Mouse (Mus musculus) splenic B cell, adult 2 months (primary cell): ENCODE measurements around the gene Lif.

Experiments
- DNase-seq: peaks from one replicate; pipeline ENCODE4 v3.0.0-alpha.2; 2011; ENCODE audit warnings: low read depth, low spot score
- H3K27me3 ChIP-seq: 2 replicates; pipeline ENCODE4 v1.6.1; 2012; ENCODE audit warnings: mild to moderate bottlenecking, low read length, moderate library complexity, mixed read lengths; ENCODE audit not compliant: control insufficient read depth, poor library complexity, insufficient read depth, severe bottlenecking
- H3K36me3 ChIP-seq: 2 replicates; pipeline ENCODE4 v1.6.1; 2012; ENCODE audit warnings: mild to moderate bottlenecking, low read length, moderate library complexity, mixed read lengths; ENCODE audit not compliant: control insufficient read depth, poor library complexity, insufficient read depth, severe bottlenecking

Lif gene

GRCm38 (mm10) chr11:4292888-4293247, 35.5 kb downstream of the Lif start:
- Histone ChIP-seq H3K27me3 (no peaks in the 10 kb centered on the region), H3K36me3 (no peaks in the 10 kb centered on the region)
- DNase-seq, result no peak

DNA sequence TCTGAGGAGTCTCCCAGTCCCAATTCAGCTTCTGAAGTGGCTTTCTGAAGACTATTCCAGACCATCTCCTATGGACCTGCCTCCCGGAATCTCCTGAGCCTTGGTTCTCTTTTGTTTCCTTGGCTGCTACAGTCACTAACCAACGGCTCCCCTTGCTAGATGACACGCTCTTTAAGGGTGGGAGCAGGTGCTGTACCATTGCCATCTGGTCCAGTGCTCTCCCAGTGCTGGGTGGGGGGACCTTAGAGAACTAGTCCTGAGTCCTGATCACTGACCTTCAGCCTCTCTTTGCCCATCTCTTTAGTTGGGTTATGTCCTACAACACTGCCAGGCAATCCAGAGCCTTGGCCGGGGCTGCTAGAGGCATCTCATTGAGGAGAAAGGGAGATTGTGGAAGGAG, 36.1 kb downstream of the Lif start:
- H3K36me3 ChIP-seq, result no peaks in the 10 kb centered on the region
- no peak for DNase-seq
- H3K27me3 ChIP-seq, result no peaks in the 10 kb centered on the region

GRCm38 (mm10) chr11:4294047-4294446, 36.7 kb downstream of the Lif start:
- no peaks in the 10 kb centered on the region for H3K36me3 ChIP-seq
- no peak for DNase-seq
- H3K27me3 ChIP-seq, result no peaks in the 10 kb centered on the region

GRCm38 (mm10) chr11:4294495-4295351, 37.4 kb downstream of the Lif start:
- no peaks in the 10 kb centered on the region for H3K36me3 ChIP-seq
- DNase-seq, result no peak
- H3K27me3 ChIP-seq, result no peaks in the 10 kb centered on the region

- no peak for DNase-seq
- Histone ChIP-seq H3K27me3 (no peaks in the 10 kb centered on the region), H3K36me3 (no peaks in the 10 kb centered on the region)
Measured at GRCm38 (mm10) chr11:4296610-4297275, 39.4 kb downstream of the Lif start.

DNA sequence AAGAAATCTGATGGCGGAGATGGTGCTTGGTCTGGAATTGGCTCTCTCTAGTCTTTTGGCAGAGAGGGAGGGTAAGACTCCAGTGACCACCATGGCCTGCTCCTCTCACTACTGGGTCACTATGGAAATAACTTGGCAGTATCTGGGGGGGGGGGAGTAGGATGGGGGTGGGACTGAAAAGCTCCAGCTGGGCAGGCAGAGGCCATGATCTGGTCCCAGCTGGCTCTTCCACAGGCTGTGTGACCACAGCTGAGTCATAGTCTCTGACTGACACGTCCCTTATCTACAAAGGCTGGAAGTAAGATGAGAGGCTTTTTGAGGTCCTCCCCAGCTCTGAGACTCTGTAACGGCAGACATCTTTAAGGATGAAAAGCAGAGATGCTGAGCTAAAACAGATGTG, 40.4 kb downstream of the Lif start:
- Histone ChIP-seq H3K36me3 (no peaks in the 10 kb centered on the region), H3K27me3 (no peaks in the 10 kb centered on the region)
- DNase-seq, result no peak

DNA sequence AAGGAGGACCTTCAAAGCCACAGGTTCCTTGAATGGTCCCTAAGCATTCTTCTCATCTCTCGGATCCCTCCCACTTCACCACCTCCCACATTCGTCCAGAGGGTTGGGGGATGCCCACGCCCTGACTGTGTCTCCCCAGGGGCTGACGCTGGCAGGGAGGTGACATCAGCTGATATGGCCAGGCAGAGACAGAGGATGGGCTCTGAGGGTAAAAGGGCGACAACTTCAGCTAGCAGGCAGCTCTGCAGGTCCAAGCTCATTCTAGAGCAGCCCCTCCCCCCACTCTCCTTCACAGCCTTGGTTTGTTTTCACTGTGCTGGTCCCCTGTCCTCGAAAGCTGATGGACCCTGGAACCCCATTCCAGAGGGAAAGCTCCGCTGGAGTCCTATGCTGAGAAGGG, 41.3 kb downstream of the Lif start:
- no peak for DNase-seq
- Histone ChIP-seq H3K36me3 (no peaks in the 10 kb centered on the region), H3K27me3 (no peaks in the 10 kb centered on the region)

DNA sequence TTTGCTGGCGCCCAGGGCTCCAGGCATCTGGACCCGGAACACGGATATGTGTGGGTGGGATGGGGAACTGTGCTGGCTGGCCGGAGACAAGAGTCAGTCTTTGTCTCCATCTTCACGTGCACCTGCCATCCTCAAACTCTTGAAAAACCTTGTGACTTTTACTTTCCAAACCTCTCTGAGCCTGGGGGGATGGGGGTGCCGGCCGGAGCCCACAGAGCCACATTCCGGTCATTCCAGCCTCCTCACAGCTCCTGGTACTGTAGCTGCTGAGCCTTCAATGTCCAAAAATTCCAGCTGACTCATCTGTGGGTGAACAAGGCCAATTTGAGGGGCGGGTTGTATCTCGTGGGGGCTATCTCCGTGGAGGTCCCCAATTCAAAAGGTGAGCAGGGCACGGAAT, 41.8 kb downstream of the Lif start:
- Histone ChIP-seq H3K36me3 (no peaks in the 10 kb centered on the region), H3K27me3 (no peaks in the 10 kb centered on the region)
- no peak for DNase-seq

- Histone ChIP-seq H3K27me3 (no peaks in the 10 kb centered on the region), H3K36me3 (no peaks in the 10 kb centered on the region)
- no peak for DNase-seq
Measured at GRCm38 (mm10) chr11:4299735-4300474, 42.5 kb downstream of the Lif start.

DNA sequence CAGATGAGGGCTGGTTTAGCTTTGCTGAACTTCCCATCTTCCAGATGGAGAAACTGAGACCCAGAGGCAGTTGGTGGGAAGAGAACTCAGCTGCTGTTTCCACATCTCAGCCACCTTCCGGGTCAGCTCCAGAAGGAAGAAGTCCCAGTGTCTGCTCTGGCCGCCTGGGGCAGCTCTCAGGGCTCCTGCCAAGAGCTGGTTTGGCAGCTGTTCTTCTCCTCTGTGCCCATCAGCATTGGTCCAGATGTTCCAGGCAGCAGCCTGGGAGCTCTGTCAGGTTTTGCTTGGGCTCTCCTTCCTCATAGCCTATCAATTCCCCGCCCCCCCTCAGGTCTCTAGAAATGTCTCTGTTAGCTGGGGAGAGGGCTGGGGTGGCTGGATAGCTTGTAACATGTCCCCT, 43.3 kb downstream of the Lif start:
- no peak for DNase-seq
- H3K27me3 ChIP-seq, result no peaks in the 10 kb centered on the region
- no peaks in the 10 kb centered on the region for H3K36me3 ChIP-seq

DNA sequence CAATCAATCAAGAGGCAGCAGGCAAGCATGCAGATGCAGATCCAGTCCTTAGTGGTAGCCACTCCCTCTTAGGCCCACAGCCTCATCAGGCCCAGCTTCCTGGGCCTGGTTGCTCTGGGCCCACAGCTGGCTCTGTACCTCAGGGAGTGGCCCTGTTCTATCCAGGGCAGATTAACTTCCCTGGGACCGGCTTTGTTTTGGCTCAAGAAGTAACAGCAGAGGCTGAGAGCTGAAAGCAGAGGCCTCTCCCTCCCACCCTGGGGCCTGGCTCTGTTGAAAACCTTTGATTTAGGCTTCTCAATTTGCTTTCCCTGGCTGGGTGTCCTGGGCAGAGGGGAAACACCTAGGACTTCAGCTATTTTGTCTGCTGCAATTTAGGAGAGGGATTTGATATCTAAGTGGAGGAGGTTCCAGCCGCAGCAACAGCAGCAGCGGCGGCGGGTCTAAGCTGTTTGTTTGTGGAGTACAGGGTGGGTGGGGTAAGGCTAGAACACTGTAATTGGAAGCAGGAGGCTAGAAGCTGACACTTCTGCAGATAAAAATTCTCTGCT, 45.1 kb downstream of the Lif start:
- Histone ChIP-seq H3K36me3 (no peaks in the 10 kb centered on the region), H3K27me3 (no peaks in the 10 kb centered on the region)
- DNase-seq, result no peak

GRCm38 (mm10) chr11:4303033-4303432, 45.7 kb downstream of the Lif start:
- H3K36me3 ChIP-seq, result no peaks in the 10 kb centered on the region
- no peaks in the 10 kb centered on the region for H3K27me3 ChIP-seq
- DNase-seq, result no peak

DNA sequence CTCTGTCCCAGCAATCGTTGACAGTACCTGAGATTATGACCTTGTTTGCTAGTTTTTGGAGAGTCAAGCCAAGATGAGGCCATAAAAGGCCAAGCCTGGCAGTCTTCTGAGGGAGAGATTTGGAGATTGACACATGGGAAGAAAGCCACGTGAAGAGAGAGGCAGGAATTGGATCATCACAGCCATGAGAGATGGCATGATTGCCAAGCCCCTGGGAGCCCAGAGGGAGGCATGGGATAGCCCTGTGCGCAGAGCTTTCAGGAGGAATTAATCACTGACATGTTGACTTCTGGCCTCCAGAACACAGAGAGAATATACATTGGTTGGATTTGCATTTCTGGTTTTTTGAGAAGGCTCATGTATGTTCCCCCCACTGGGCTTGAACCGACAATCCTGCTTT, 46.8 kb downstream of the Lif start:
- Histone ChIP-seq H3K27me3 (no peaks in the 10 kb centered on the region), H3K36me3 (no peaks in the 10 kb centered on the region)
- no peak for DNase-seq

- no peak for DNase-seq
- Histone ChIP-seq H3K36me3 (no peaks in the 10 kb centered on the region), H3K27me3 (no peaks in the 10 kb centered on the region)
Measured at GRCm38 (mm10) chr11:4305090-4305489, 47.7 kb downstream of the Lif start.

GRCm38 (mm10) chr11:4306086-4306485, 48.7 kb downstream of the Lif start:
- Histone ChIP-seq H3K36me3 (no peaks in the 10 kb centered on the region), H3K27me3 (no peaks in the 10 kb centered on the region)
- DNase-seq, result no peak
